Mouse (Mus musculus): ENCODE data around the gene Usf2. TPM values are rescaled to one million over a fixed set of nuclear protein-coding genes. Genes with fewer than 3 reads are reported as not detected.

The Usf2 gene
- polyA plus RNA-seq (2011; ENCODE audit: insufficient read depth, insufficient read length, low replicate concordance, missing spikeins): 88.9 and 89.6 TPM in 2 replicates

DNA sequence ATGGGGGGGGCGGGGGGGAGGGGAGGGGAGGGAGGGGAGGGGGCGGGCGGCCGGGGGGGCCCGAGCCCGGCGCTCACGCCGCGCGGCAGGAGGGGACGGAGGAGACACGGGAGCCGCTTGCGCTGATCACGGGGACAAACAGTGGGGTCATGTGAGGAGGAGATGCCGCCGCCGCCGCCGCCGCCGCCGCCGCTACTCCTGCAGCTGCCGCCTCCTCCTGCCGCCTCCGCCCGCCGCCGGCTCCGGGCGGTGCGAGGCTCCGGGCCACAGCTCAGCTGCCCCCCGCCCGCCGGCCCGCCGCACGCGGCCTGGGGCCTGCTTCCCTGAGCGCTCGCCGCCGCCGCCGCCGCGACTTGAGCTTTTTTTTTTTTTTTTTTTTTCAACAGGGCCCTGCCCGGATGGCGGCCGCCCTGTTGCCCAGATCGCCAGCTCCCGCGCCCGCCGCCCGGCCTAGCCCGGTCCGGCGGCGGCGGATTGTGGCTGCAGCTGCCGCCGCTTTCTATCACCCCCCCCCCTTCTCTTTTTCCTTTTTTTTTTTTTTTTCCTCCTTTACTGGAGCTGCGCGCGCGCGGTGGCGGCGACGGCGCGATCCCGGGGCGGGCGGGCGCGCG is at the start of gene Usf2:
Gene Usf2, minus strand, starts transcription at position 48 of the 611 bp plus-strand sequence.
- TF ChIP-seq CTCF (IDR thresholded peaks at IDR 0.05; ENCODE audit: control insufficient read depth, insufficient read depth, low read length): no peak
- TF ChIP-seq POLR2A (IDR thresholded peaks at IDR 0.05; ENCODE audit: borderline replicate concordance, control insufficient read depth, low read depth, low read length): no peak
- H3K4me1 ChIP-seq (ENCODE audit: control insufficient read depth, insufficient read depth, low read length): peaks cover 3% of the 10 kb centered on the region; the same call in 1 of the 2 replicates
- WGBS: under 1% methylated on average over 67 of the region's 82 CpGs
- H3K4me3 ChIP-seq (replicated peaks; ENCODE audit: control insufficient read depth, low read depth, low read length): peak within 1 kb of the TSS; percentile 97
- H3K27ac ChIP-seq (ENCODE audit: control insufficient read depth, insufficient read depth, low read depth, low read length, poor library complexity): peak within 1 kb of the TSS; percentile 99

DNA sequence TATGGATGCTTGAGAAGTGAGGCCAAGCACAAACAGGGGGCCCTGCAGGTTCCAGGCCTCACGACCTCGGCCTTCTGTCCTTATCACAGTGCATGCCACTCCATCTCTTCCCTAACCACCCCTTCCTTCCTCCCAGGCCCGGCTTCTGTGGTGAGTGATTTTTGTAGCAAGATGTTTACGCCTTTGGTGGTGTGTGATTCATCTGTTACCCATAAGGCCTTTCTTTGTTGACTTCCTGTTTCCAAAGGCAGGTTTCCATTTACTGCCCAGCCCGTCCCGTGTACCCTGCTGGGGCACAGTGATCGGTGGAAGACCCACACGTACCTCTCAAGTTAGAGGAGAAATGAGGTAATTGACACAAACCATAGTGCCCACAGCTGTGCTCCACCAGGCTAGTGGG is 46.0 kb upstream of the Usf2 start:
- 2% methylated on average over 8 of the region's 8 CpGs for WGBS
- H3K27ac ChIP-seq (ENCODE audit: control insufficient read depth, insufficient read depth, low read depth, low read length, poor library complexity): peak overlapping the region; percentile 91
- peak overlapping the region; percentile 18 for H3K4me3 ChIP-seq (replicated peaks; ENCODE audit: control insufficient read depth, low read depth, low read length)
- TF ChIP-seq POLR2A (IDR thresholded peaks at IDR 0.05; ENCODE audit: borderline replicate concordance, control insufficient read depth, low read depth, low read length) (no peak), CTCF (IDR thresholded peaks at IDR 0.05; ENCODE audit: control insufficient read depth, insufficient read depth, low read length) (no peak)
- peaks cover 13% of the 10 kb centered on the region for H3K4me1 ChIP-seq (ENCODE audit: control insufficient read depth, insufficient read depth, low read length)

DNA sequence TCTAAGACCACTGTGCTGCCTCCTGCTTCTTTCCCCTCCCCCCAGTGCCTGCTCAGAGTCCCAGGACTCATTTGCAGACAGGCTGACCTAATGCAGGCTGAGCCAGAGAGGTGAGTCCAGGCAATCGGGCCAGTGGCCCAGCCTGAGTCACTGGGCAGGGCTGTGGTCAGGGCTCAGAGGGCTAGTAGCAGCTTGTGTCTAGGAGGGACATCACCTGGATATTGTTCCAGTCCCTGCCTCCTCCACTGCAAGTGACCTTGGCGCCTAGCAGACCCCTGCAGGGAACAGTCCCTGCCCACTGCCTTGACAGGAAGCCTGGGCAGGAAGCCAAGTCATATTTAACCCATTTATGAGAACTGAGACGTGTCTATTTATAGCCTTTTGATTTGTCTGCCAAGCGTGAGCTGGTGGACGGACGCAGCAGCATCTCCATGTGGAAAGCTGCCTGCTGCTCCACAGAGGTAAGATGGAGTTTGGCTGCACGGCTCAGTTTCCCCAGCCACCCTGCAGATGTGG is 44.0 kb upstream of the Usf2 start:
- peak overlapping the region; percentile 25 for H3K4me3 ChIP-seq (replicated peaks; ENCODE audit: control insufficient read depth, low read depth, low read length)
- peak overlapping the region; percentile 53 for H3K27ac ChIP-seq (ENCODE audit: control insufficient read depth, insufficient read depth, low read depth, low read length, poor library complexity)

DNA sequence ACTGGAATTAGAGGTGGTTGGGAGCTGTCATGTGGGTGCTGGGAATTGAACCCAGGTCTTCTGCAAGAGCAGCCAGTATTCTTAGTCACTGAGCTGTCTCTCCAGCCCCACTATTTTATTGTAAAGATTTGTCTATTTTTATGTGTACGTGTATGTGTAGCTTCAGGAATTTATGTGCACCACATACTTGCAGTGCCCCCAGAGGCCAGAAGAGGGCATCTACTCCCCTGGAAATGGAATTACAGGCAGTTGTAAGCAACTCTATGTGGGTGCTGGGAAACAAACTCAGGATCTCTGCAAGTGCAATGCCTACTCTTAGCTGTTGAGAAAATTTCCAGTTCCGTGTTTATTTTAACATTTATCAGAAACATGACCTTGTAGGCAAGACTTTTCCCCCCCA is 39.9 kb upstream of the Usf2 start:
- Histone ChIP-seq H3K4me1 (ENCODE audit: control insufficient read depth, insufficient read depth, low read length) (peaks cover 7% of the 10 kb centered on the region; the same call in 1 of the 2 replicates), H3K4me3 (replicated peaks; ENCODE audit: control insufficient read depth, low read depth, low read length) (no peak overlapping the region), H3K27ac (ENCODE audit: control insufficient read depth, insufficient read depth, low read depth, low read length, poor library complexity) (no peak overlapping the region)
- peak; percentile 17; the same call in 1 of the 2 replicates for TF ChIP-seq CTCF (IDR thresholded peaks at IDR 0.05; ENCODE audit: control insufficient read depth, insufficient read depth, low read length)
- TF ChIP-seq POLR2A (IDR thresholded peaks at IDR 0.05; ENCODE audit: borderline replicate concordance, control insufficient read depth, low read depth, low read length): no peak
- 87% methylated on average over 2 of the region's 2 CpGs for WGBS

More for the DNA sequence above, 44.0 kb upstream of the Usf2 start:
- WGBS: 1% methylated on average over 7 of the region's 7 CpGs
- H3K4me1 ChIP-seq (ENCODE audit: control insufficient read depth, insufficient read depth, low read length): peaks cover 13% of the 10 kb centered on the region
- TF ChIP-seq POLR2A (IDR thresholded peaks at IDR 0.05; ENCODE audit: borderline replicate concordance, control insufficient read depth, low read depth, low read length) (peak; percentile 8; the same call in 1 of the 2 replicates), CTCF (IDR thresholded peaks at IDR 0.05; ENCODE audit: control insufficient read depth, insufficient read depth, low read length) (no peak)

DNA sequence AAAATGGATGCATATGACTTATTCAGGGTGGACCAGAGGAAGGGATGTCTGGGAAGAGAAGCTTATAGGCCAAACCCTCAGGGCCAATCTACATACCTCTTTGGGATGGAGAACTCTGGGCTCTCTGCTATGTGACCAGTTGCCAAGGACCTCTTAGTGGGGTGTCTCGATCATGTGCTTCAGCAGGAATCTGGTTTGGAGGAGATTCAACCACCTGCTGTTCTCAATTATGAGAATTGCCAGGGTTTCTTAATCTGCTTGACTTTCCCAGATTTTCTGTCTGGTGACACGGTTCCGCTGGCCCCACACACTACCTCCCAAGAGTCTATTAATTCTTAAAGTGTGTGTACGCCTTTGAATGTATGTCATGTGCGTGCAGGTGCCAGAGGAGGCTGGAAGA is 37.4 kb upstream of the Usf2 start:
- no peak overlapping the region for H3K27ac ChIP-seq (ENCODE audit: control insufficient read depth, insufficient read depth, low read depth, low read length, poor library complexity)
- H3K4me1 ChIP-seq (ENCODE audit: control insufficient read depth, insufficient read depth, low read length): no peaks in the 10 kb centered on the region
- H3K4me3 ChIP-seq (replicated peaks; ENCODE audit: control insufficient read depth, low read depth, low read length): no peak overlapping the region
- no peak for TF ChIP-seq POLR2A (IDR thresholded peaks at IDR 0.05; ENCODE audit: borderline replicate concordance, control insufficient read depth, low read depth, low read length)
- TF ChIP-seq CTCF (IDR thresholded peaks at IDR 0.05; ENCODE audit: control insufficient read depth, insufficient read depth, low read length): no peak
- 88% methylated on average over 5 of the region's 5 CpGs for whole genome bisulfite sequencing

DNA sequence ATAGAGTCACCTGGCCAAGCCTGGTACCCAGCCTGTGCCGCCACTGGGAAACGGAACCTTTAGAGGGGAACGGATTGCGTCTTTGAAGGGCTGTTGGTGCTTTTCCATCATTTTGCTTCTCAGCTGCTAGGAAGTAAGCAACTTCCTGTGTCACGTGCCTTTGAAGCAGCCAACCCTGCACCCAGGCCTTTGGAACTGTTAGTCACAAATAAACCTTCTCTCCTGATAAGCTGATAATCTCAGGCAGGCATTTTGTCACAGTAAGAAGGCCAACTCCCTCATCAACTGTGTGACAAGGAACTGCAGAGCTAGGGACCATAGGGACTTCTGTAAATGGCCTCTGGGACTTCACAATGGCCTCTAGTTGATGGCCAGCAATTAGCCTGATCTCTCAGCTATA is 35.5 kb upstream of the Usf2 start:
- TF ChIP-seq POLR2A (IDR thresholded peaks at IDR 0.05; ENCODE audit: borderline replicate concordance, control insufficient read depth, low read depth, low read length) (no peak), CTCF (IDR thresholded peaks at IDR 0.05; ENCODE audit: control insufficient read depth, insufficient read depth, low read length) (no peak)
- WGBS: 47% methylated on average over 5 of the region's 5 CpGs
- Histone ChIP-seq H3K4me1 (ENCODE audit: control insufficient read depth, insufficient read depth, low read length) (no peaks in the 10 kb centered on the region), H3K27ac (ENCODE audit: control insufficient read depth, insufficient read depth, low read depth, low read length, poor library complexity) (no peak overlapping the region), H3K4me3 (replicated peaks; ENCODE audit: control insufficient read depth, low read depth, low read length) (no peak overlapping the region)

DNA sequence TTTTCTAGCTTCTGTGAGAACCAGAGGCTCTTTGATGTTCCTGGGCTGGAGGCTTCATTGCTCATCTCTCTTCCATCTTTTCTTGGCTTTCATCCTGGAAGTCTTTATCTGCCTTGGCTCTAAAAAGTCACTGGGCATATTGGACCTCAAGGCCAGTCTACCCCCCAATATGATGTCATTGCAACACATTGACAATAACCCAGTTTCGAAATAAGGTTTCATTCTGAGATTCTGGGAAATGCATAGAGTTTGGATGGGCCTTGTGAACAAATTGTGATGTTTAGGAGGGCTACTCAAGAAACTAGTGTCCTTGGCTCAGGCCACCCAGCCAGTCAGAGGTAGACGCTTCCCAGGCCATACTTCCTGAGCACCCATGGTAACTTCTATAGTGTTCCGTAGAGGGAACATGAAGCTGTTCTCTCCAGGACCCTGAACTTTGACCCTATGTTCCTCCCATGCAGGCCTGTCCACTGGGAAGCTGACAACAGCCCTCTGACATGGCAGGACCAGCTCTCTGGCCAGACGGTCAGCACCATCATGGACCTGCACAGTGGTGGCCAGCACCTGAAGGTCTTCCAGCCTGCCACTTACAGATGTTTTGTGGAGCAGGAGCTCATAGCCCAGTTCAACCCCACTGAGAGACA is 32.0 kb upstream of the Usf2 start:
- Histone ChIP-seq H3K27ac (ENCODE audit: control insufficient read depth, insufficient read depth, low read depth, low read length, poor library complexity) (no peak overlapping the region), H3K4me1 (ENCODE audit: control insufficient read depth, insufficient read depth, low read length) (no peaks in the 10 kb centered on the region), H3K4me3 (replicated peaks; ENCODE audit: control insufficient read depth, low read depth, low read length) (no peak overlapping the region)
- TF ChIP-seq CTCF (IDR thresholded peaks at IDR 0.05; ENCODE audit: control insufficient read depth, insufficient read depth, low read length) (no peak), POLR2A (IDR thresholded peaks at IDR 0.05; ENCODE audit: borderline replicate concordance, control insufficient read depth, low read depth, low read length) (no peak)
- 72% methylated on average over 4 of the region's 4 CpGs for WGBS

DNA sequence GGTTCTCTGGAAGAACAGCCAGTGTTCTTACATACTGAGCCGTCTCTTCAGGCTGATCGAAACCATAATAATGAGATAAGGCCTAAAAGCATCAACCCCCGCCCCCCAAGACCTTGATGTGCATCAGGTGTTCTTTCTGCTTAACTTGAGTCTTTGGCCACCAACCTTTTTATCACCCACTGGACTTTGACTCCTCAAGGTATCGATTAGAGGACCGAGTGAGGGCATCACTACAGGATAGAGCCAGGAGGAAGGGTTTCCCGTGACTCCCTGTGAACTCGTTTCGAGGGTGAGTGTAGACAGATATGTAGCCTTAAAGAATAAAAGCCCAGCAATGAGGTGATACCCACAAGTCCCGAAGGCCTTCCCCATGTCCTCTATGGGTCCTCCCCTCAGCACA is 28.8 kb upstream of the Usf2 start:
- 87% methylated on average over 9 of the region's 9 CpGs for WGBS
- H3K4me3 ChIP-seq (replicated peaks; ENCODE audit: control insufficient read depth, low read depth, low read length): no peak overlapping the region
- TF ChIP-seq CTCF (IDR thresholded peaks at IDR 0.05; ENCODE audit: control insufficient read depth, insufficient read depth, low read length) (no peak), POLR2A (IDR thresholded peaks at IDR 0.05; ENCODE audit: borderline replicate concordance, control insufficient read depth, low read depth, low read length) (no peak)
- H3K27ac ChIP-seq (ENCODE audit: control insufficient read depth, insufficient read depth, low read depth, low read length, poor library complexity): no peak overlapping the region
- no peaks in the 10 kb centered on the region for H3K4me1 ChIP-seq (ENCODE audit: control insufficient read depth, insufficient read depth, low read length)
